Mouse (Mus musculus): ENCODE results near the gene Cd83. TPM values are rescaled to one million over a fixed set of nuclear protein-coding genes. Genes with fewer than 3 reads are reported as not detected.

Cd83 gene
- polyA plus RNA-seq, 1 experiment from 2014 or later = 3.4 TPM

DNA sequence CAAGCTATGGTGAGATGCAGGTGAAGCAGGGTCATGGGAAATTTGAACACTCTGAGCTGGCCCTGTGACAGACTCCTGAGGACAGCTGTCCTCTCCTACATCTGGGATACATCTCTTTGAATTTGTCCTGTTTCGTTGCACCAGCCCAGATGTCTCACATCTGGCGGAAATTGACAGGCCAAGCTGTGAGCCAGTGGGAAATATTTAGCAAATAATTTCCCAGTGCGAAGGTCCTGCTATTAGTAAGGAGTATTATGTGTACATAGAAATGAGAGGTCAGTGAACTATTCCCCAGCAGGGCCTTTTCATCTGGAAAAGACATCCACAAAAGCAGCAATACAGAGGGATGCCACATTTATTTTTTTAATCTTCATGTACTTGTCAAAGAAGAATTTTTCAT, 17.4 kb downstream of the Cd83 start:
- Histone ChIP-seq H3K36me3 (replicated peaks) (no peaks in the 10 kb centered on the region), H3K27ac (replicated peaks) (no peak overlapping the region), H3K9me3 (no peaks in the 10 kb centered on the region), H3K27me3 (replicated peaks; ENCODE audit: low read depth, poor library complexity, severe bottlenecking) (peaks cover 38% of the 10 kb centered on the region; the same call in 1 of the 2 replicates), H3K4me1 (peaks cover 11% of the 10 kb centered on the region), H3K4me3 (no peak overlapping the region)
- DNase-seq (ENCODE audit: low spot score) = no peak
- 66% methylated on average over 3 of the region's 3 CpGs for WGBS

DNA sequence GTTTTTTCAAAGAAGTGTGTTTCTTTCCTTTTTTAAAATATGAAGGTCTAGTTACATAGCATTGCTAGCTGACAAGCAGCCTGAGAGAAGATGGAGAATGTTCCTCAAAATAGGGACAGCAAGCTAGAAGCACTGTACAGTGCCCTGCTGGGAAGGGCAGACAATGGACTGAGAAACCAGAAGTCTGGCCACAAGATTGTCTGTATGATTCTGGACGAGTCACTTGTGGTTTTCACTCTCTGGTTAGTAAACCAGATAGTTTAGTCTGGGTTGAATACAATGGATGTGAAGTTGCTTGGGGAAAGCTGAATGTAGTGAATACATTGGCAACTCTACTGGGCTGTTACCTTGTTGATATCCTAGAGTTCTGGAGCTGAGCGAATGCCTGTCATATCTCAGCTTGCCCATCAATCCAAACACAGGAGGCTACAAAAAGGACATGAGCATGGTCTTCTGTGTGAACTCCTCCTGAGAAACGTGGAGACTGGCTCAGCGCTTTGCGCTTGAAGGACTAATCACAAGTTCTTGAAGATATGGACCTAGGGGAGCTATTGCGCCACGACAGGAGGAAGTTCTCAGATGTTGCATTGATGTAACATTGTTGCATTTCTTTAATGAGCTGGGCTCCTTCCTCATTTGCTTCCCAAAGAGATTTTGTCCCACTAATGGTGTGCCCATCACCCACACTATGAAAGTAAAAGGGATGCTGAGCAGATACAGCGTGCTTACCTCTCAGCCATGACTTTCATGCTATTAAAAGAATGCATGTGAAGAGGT, 18.0 kb downstream of the Cd83 start:
- 86% methylated on average over 8 of the region's 8 CpGs for WGBS

DNA sequence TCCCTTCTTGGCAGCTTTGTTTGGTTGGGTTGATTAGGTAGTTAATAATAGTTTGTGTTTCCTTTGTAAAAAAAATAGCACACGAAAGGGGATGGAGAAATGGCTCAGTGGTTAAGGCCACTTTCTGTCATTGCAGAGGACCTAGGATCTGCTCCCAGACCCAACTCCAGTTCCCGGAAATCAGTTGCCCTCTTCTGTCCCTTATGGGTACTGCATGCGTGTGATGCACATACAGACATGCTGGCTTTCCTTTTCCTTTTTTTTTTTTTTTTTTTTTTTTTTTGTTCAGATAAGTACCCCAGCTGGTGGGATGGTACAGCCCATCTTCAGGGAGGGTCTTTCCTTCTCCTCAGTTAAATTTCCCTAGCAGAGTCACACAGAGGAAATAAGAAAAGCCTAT, 20.1 kb downstream of the Cd83 start:
- H3K4me1 ChIP-seq = peaks cover 14% of the 10 kb centered on the region
- no peaks in the 10 kb centered on the region for H3K9me3 ChIP-seq
- no peak overlapping the region for H3K4me3 ChIP-seq
- H3K27ac ChIP-seq (replicated peaks) = no peak overlapping the region
- peaks cover 16% of the 10 kb centered on the region for H3K27me3 ChIP-seq (replicated peaks; ENCODE audit: low read depth, poor library complexity, severe bottlenecking)
- no peaks in the 10 kb centered on the region for H3K36me3 ChIP-seq (replicated peaks)
- DNase-seq (ENCODE audit: low spot score) = no peak
- WGBS = 87% methylated on average over 3 of the region's 3 CpGs

More for the DNA sequence above, 18.0 kb downstream of the Cd83 start:
- H3K36me3 ChIP-seq (replicated peaks) = no peaks in the 10 kb centered on the region
- no peak for DNase-seq (ENCODE audit: low spot score)
- peaks cover 14% of the 10 kb centered on the region for H3K4me1 ChIP-seq
- H3K4me3 ChIP-seq = no peak overlapping the region
- H3K27ac ChIP-seq (replicated peaks) = no peak overlapping the region
- peaks cover 33% of the 10 kb centered on the region; the same call in 1 of the 2 replicates for H3K27me3 ChIP-seq (replicated peaks; ENCODE audit: low read depth, poor library complexity, severe bottlenecking)
- H3K9me3 ChIP-seq = no peaks in the 10 kb centered on the region

DNA sequence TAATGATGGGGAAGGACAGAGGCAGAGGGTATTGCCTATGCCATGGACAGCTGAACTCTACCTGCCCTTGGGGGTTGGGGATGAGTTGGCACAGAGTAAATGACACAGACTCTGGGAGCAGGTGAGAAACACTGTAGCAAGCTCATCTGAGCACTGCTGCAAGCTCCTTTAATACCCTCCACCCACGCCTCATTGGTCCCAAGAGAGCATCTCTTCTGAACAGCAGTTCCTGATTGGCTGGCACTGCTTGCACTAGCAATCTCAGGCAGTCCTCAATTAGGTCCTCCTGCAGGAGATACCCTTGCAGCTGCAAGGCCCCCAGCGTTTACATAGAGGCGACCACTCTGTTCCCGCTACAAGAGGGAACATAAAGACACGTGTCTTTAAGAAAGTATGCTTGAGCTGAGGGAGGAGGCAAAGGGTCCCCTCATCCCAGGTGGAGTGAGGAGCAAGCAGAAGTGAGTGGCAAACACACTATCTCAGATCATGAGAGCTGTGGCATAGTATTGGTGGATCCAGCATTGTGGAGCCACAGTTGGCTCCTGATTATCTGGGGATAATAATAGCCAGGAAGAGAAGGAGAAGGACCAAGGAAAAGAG, 20.7 kb downstream of the Cd83 start:
- 86% methylated on average over 5 of the region's 5 CpGs for WGBS

DNA sequence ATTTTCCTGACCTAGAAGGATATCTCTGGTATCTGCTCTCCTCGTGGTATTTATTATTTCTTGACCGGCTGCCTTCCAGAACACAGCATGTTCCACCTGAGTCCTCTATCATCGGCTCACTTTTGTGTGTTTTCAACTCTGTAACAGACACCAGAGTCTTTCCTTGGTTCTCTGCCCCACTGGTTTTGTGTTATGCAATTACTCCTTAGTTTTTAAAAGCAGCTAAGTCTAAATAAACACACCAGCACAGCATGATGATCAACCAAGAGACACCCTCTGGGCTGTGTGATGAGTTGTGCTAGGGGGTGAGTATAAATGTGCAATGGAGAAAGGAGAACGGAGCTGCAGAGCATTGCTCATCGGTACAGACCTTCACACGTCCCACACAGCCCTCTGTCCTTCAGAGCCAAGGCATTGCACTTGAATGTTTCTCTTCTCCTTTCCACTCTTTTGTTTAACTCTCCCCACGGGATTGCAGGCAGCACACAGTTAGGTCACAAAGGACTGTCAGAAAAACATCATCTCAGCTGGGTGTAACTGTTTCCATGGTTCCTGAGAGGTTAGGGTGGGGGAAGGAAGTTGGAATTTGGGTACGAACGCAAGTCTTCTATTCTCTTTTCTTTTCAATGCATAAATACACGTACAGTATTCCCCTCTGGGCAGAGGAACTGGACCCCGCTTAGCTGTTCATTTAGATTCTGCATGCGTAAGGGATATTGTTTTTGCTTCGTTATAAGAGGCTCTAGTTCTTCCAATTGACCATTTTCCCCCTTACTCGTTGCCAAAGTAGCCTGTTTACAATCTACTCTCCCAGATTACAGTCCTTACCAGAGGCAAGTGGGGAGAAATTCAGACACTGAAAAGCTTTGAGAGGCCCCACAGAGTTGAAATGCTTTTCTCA, 22.0 kb downstream of the Cd83 start:
- DNase-seq (ENCODE audit: low spot score) = no peak
- Histone ChIP-seq H3K27me3 (replicated peaks; ENCODE audit: low read depth, poor library complexity, severe bottlenecking) (peaks cover 24% of the 10 kb centered on the region), H3K9me3 (no peaks in the 10 kb centered on the region), H3K36me3 (replicated peaks) (no peaks in the 10 kb centered on the region), H3K27ac (replicated peaks) (0 out of 2 replicates have a peak overlapping the region, but pooled peaks have one; percentile 1), H3K4me3 (no peak overlapping the region), H3K4me1 (peaks cover 14% of the 10 kb centered on the region)
- 68% methylated on average over 14 of the region's 14 CpGs for WGBS

More for the DNA sequence above, 20.7 kb downstream of the Cd83 start:
- H3K27me3 ChIP-seq (replicated peaks; ENCODE audit: low read depth, poor library complexity, severe bottlenecking) = peaks cover 18% of the 10 kb centered on the region
- no peak overlapping the region for H3K27ac ChIP-seq (replicated peaks)
- H3K4me1 ChIP-seq = peaks cover 14% of the 10 kb centered on the region
- no peak for DNase-seq (ENCODE audit: low spot score)
- H3K9me3 ChIP-seq = no peaks in the 10 kb centered on the region
- H3K4me3 ChIP-seq = no peak overlapping the region
- no peaks in the 10 kb centered on the region for H3K36me3 ChIP-seq (replicated peaks)

DNA sequence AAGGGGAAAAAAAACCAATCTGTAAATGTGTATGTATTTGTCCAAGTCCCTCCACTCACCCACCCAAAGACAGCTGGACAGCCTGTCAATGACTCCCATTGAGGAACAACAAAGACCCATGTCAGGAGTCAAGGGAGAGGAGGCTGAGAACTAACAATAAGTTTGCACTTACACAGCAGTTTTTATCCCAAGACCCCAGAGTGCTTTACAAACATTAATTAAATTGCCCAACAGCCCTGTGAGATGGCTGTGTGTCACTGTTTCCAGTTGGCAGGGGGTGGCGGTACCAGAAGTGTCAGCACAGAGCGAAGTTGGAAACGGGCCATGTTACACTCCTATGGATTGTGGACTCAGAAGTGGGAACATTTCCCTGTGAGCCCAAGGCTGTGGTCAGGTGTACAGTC, 22.7 kb downstream of the Cd83 start:
- H3K27me3 ChIP-seq (replicated peaks; ENCODE audit: low read depth, poor library complexity, severe bottlenecking) = peaks cover 24% of the 10 kb centered on the region
- no peaks in the 10 kb centered on the region for H3K9me3 ChIP-seq
- peaks cover 14% of the 10 kb centered on the region for H3K4me1 ChIP-seq
- no peak for DNase-seq (ENCODE audit: low spot score)
- 74% methylated on average over 3 of the region's 3 CpGs for WGBS
- H3K27ac ChIP-seq (replicated peaks) = no peak overlapping the region; the same call in 1 of the 2 replicates
- no peaks in the 10 kb centered on the region for H3K36me3 ChIP-seq (replicated peaks)
- no peak overlapping the region for H3K4me3 ChIP-seq

DNA sequence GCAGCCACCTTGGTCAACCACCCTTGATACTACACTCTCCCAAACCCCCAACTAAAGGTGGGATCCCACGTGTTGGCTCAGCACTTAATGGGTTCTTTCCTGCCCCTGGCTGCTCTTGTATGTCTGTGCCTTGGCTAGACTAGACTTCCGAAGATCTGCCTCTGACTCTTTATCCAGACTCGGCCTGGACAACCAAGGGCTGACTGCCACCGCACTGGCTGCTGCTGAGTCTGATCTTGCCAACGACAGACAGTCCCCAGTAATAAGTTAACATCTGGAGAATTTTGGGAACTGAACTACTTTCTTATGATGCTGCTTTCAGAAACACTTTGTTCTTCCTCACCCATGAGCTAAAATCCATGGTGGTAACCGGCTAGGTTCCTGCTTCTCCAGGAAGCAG, 26.0 kb downstream of the Cd83 start:
- H3K36me3 ChIP-seq (replicated peaks) = no peaks in the 10 kb centered on the region
- H3K4me1 ChIP-seq = peaks cover 14% of the 10 kb centered on the region
- no peak overlapping the region for H3K4me3 ChIP-seq
- 79% methylated on average over 6 of the region's 6 CpGs for WGBS
- H3K9me3 ChIP-seq = peaks cover 7% of the 10 kb centered on the region; the same call in 1 of the 2 replicates
- H3K27me3 ChIP-seq (replicated peaks; ENCODE audit: low read depth, poor library complexity, severe bottlenecking) = peaks cover 18% of the 10 kb centered on the region
- no peak overlapping the region for H3K27ac ChIP-seq (replicated peaks)
- DNase-seq (ENCODE audit: low spot score) = no peak

DNA sequence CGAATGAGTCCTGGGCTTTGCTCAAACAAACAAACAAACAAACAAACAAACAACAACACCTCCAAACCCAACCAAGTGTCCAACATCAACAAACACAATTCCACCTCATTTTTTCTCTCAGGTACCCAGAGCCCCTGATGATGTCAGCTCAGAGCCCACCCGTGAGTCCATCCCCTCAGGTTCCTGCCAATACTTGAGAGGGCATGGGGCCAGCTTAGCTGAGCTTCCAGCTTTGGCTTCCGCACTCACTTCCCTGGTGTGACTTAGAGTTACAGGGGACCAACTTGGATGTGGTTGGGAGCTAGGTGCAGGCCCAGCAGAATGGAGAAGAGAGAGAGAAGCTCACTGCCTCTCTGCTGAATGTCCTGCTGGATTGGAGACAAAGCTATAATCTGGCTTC, 27.3 kb downstream of the Cd83 start:
- Histone ChIP-seq H3K36me3 (replicated peaks) (no peaks in the 10 kb centered on the region), H3K4me3 (no peak overlapping the region), H3K27ac (replicated peaks) (no peak overlapping the region), H3K27me3 (replicated peaks; ENCODE audit: low read depth, poor library complexity, severe bottlenecking) (peaks cover 15% of the 10 kb centered on the region), H3K9me3 (peaks cover 7% of the 10 kb centered on the region; the same call in 1 of the 2 replicates), H3K4me1 (peaks cover 8% of the 10 kb centered on the region)
- no peak for DNase-seq (ENCODE audit: low spot score)
- 83% methylated on average over 3 of the region's 3 CpGs for WGBS

DNA sequence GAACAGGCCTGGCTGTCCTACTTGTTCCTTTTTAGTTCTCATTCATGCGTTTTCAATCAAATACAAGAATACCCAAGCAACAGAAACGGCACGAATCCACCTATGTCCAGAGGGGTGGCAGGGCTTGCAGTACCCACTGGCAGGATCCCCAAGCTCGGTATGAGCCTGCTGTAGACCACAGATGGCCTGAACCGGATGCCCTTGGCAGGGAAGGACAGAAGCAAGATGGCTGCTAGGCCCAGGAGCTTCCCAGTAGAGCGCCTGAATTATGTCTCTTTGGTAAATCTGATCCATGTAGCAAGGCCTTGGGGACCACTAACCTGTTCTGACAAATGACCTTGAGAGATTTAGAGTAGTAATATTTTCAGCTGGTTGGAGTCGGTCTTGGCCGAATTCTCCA, 28.9 kb downstream of the Cd83 start:
- Histone ChIP-seq H3K36me3 (replicated peaks) (no peaks in the 10 kb centered on the region), H3K27me3 (replicated peaks; ENCODE audit: low read depth, poor library complexity, severe bottlenecking) (peaks cover 15% of the 10 kb centered on the region), H3K4me3 (no peak overlapping the region), H3K4me1 (no peaks in the 10 kb centered on the region), H3K27ac (replicated peaks) (no peak overlapping the region), H3K9me3 (peaks cover 7% of the 10 kb centered on the region; the same call in 1 of the 2 replicates)
- DNase-seq (ENCODE audit: low spot score) = no peak
- 89% methylated on average over 8 of the region's 8 CpGs for WGBS

DNA sequence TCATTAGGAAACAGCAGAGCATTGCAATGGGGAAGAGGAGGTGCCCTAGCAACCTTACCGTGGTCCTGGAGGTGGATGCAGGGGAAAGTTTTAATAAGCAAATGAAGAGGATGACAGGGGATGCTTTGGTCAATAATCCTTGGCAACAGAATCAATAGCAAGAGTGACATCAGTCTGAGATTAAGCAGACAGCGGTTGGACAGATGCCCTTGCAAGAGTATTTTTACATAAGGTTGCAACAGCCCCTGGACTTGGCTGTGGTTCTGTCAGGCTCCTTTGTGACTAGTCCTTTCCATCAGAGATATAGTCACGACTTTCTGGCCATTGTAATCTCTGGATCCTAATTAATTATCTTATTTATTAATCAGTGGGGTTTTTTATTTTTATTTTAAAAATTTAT, 32.9 kb downstream of the Cd83 start:
- Histone ChIP-seq H3K4me1 (no peaks in the 10 kb centered on the region), H3K27me3 (replicated peaks; ENCODE audit: low read depth, poor library complexity, severe bottlenecking) (no peaks in the 10 kb centered on the region), H3K4me3 (no peak overlapping the region), H3K36me3 (replicated peaks) (no peaks in the 10 kb centered on the region), H3K27ac (replicated peaks) (no peak overlapping the region), H3K9me3 (peaks cover 7% of the 10 kb centered on the region; the same call in 1 of the 2 replicates)
- no peak for DNase-seq (ENCODE audit: low spot score)
- WGBS = 82% methylated on average over 3 of the region's 3 CpGs

DNA sequence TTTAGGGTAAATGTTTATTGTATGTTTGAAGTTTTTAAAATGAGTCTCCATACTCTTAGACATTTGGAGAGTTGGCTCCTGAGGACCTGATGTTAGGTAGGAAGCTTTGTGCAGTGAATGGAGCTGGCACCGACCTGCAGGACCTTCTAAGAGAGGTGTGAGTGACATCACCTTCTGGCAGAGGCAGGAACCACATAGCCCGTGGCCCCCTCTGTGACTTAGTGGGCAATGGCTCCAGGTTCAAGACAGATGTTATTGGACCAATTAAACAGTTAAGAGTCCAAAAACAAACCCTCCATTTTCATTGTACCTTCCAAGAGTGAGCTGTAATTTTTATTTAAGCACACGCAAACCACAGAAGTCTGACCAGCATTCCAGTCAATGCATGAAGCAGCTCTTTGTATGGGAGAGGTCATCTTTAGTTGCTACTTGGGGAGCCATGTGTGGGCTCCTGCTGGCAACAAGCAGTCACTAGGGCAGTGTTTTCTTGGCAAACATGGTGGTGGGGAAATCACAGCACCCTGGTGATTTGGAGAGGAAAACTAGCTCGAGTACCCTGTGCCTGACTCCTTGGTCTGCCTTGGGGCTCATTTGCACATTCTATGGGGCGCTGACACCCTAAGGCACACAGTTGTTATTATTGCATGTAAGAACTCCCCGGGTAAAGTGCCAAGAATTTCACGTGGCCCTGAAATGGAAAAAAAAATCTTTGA, 33.9 kb downstream of the Cd83 start:
- Histone ChIP-seq H3K27me3 (replicated peaks; ENCODE audit: low read depth, poor library complexity, severe bottlenecking) (no peaks in the 10 kb centered on the region), H3K27ac (replicated peaks) (no peak overlapping the region), H3K4me1 (no peaks in the 10 kb centered on the region), H3K36me3 (replicated peaks) (no peaks in the 10 kb centered on the region), H3K9me3 (peaks cover 7% of the 10 kb centered on the region; the same call in 1 of the 2 replicates), H3K4me3 (no peak overlapping the region)
- 78% methylated on average over 7 of the region's 7 CpGs for WGBS
- DNase-seq (ENCODE audit: low spot score) = no peak

DNA sequence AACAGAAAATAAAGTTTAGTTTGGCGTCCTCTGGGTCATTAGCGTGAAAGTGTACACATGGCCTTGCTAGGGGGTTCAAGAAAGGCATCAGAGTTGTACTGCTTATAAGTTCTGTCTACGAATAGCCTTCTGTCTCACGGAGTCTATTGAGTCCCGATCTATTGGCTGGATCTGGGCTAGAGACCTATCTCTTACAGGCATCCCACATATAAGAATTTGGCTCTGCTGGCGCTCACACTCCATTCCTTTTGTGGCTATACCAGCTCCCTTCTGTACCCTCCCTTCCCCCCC, 34.4 kb downstream of the Cd83 start:
- Histone ChIP-seq H3K36me3 (replicated peaks) (no peaks in the 10 kb centered on the region), H3K9me3 (peaks cover 7% of the 10 kb centered on the region; the same call in 1 of the 2 replicates), H3K27me3 (replicated peaks; ENCODE audit: low read depth, poor library complexity, severe bottlenecking) (no peaks in the 10 kb centered on the region), H3K4me3 (no peak overlapping the region), H3K4me1 (no peaks in the 10 kb centered on the region), H3K27ac (replicated peaks) (no peak overlapping the region)
- 94% methylated on average over 6 of the region's 6 CpGs for WGBS
- no peak for DNase-seq (ENCODE audit: low spot score)
